Mouse (Mus musculus): ENCODE measurements around the gene Plekhd1.

Plekhd1 gene

GRCm38 (mm10) chr12:80692269-80692972 is at the start of gene Plekhd1:
Gene Plekhd1 (plus strand): TSS chr12:80692591.
- no peak for DNase-seq (ENCODE audit: low spot score in 2 of 2)

DNA sequence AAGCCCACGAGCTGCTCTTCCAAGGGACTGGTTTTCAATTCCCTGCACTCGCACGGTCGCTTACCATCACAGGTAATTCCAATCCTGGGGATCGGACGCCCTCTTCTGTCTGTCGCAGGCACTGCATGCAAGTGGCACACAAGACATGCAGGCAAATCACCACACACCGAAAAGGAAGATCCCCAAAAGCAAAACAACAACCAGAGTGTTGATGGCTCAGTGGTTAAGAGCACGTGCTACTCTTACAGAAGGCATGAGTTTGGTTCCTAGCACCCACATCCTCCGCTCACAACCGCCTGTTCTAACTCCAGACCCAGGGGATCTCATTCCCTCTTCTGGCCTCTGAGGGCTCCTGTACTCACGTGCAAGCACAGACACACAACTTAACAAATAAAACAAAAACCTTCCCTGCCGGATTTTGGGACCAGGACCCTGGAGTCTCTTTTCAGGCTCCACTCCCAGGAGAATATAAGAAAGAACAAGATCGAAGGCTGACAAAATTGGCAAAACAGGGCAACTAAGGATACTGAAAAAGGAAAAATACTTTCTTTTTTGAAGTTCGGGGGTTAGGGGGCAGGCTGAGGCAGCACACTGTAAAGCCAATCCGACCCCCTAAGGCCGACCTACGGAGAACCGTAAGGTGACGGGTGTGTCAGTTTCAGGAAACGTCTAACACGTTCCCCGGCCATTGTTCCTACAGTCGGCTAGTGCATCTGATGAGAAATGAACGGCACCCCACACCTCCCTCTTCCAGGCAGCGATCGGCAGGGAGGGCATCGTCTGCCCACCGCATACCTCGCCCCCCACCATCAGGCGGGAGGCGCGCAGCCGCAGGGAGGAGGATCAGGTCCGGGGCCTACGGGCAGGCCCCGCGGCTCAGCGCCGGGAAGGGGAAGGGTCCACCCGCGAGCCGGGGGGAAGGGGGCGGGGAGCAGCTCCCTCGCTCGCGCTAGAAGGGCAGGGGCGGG is 49.4 kb upstream of the Plekhd1 start:
- peak; percentile 28 to 31 for DNase-seq (ENCODE audit: low spot score in 2 of 2)

GRCm38 (mm10) chr12:80643693-80644505 is 48.5 kb upstream of the Plekhd1 start, which contains the start of the genes Slc39a9 and Erh:
Gene Slc39a9 (plus strand): TSS chr12:80643883.
Gene Erh (minus strand): TSS chr12:80644341.
- DNase-seq (ENCODE audit: low spot score in 2 of 2) = peak; percentile 89 to 92

GRCm38 (mm10) chr12:80644506-80644868 is 47.9 kb upstream of the Plekhd1 start:
- peak in 1 of 2 experiments; percentile 9 for DNase-seq (ENCODE audit: low spot score in 2 of 2)

DNA sequence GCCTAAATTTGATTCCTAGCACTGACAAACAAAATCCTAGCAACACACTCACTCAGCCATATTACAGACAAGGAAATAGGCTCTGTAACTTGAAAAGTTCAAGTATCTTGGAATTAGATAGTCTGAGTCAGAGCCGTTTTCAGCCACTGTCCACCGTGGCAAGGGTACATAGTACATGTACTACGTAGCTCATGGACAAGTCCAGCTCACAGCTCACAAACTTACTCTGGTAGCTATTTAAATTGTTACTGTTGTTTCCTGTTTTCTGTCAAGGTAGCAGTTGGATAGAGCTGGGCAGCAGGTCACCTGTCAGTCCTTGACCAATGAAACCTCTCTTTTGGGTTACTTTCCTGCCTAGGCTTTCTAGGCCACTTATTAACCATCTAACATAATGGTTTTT is 46.0 kb upstream of the Plekhd1 start:
- no peak for DNase-seq (ENCODE audit: low spot score in 2 of 2)

GRCm38 (mm10) chr12:80653951-80654658 is 38.3 kb upstream of the Plekhd1 start:
- DNase-seq (ENCODE audit: low spot score in 2 of 2) = no peak

DNA sequence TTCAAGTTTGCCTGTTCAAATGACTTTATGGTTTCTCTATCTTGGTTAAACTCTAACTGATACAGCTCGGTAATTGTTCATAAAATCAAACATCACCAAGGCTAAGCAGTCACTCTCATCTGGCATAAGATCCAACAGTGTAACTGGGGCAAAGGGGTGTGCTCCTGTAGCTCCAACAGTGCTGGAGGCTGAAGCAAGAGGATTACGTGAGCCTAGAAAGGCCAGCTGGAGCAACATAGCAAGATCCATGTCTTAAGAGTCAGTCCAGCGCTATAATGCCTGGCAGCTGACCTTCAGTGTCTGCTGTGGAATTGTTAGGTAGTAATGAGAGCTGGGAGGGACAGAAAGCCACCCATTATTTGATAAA is 37.7 kb upstream of the Plekhd1 start:
- no peak for DNase-seq (ENCODE audit: low spot score in 2 of 2)

GRCm38 (mm10) chr12:80658661-80659060 is 33.7 kb upstream of the Plekhd1 start:
- DNase-seq (ENCODE audit: low spot score in 2 of 2) = no peak

- DNase-seq (ENCODE audit: low spot score in 2 of 2) = no peak
Observed at GRCm38 (mm10) chr12:80662322-80662721, 30.1 kb upstream of the Plekhd1 start.

- DNase-seq (ENCODE audit: low spot score in 2 of 2) = no peak
Observed at GRCm38 (mm10) chr12:80663935-80664334, 28.5 kb upstream of the Plekhd1 start.

DNA sequence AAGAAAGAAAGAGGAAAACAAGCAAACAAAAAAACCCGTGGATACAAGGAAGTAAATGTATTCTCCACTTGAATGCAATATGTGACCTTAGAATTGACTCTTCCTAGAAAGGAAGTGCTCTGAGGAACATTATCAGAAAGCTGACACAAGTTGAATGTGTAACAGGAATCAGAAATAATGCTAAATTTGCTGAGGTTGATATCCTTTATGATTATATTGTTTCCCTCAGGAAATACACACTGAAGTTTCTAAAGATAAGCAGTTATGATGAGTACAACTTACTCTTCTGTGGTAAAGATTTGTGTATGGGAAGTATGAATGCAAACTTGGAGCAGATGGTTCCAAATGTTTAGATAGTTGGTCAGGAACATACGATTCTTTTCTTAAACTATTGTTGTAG is 24.0 kb upstream of the Plekhd1 start:
- DNase-seq (ENCODE audit: low spot score in 2 of 2) = no peak

GRCm38 (mm10) chr12:80673170-80673569 is 19.2 kb upstream of the Plekhd1 start:
- peak in 1 of 2 experiments; percentile 45 for DNase-seq (ENCODE audit: low spot score in 2 of 2)

DNA sequence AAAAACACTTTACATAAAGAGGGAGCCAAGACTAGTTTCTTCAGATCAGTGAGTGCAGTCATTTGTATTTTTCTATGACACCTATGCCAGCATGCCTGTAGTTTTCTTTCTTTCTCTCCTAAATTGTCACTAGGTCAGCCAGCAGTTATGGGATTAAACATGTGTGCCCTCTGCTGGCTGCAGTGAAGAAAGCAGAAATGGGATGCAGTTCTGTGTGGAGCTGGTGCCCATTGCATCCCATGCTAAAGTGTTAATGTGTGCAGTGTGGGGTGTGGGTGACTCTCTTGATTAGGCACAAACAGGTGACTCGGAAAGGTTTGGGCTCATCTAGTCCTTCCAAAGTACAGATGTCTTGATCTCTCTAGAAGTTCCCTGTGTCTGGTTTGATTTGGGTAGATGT is 11.1 kb upstream of the Plekhd1 start:
- DNase-seq (ENCODE audit: low spot score in 2 of 2) = no peak

- DNase-seq (ENCODE audit: low spot score in 2 of 2) = no peak
Observed at GRCm38 (mm10) chr12:80683554-80683953, 8.8 kb upstream of the Plekhd1 start.

- DNase-seq (ENCODE audit: low spot score in 2 of 2) = no peak
Observed at GRCm38 (mm10) chr12:80684316-80684715, 8.1 kb upstream of the Plekhd1 start.

DNA sequence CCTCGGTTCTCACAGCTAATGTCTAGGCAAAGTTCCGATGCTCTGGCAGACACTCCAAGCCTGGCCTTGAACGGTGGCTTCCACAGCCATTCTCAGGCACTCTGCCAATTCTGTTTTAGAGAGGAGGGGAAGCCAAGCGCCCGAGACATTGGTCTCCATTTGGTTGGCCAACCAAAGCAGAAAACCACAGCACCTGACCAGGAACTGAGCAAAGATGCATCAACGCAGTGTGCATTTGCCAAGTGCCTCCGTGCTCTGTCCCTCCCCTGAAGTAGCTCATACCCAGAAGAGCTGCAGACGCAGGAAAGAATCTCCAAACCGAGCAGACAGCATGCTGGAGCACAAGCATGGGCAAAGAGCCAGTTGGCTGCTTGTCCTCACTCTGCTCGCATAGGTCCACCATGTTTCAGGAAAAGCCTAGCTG is 4.6 kb upstream of the Plekhd1 start:
- no peak for DNase-seq (ENCODE audit: low spot score in 2 of 2)

DNA sequence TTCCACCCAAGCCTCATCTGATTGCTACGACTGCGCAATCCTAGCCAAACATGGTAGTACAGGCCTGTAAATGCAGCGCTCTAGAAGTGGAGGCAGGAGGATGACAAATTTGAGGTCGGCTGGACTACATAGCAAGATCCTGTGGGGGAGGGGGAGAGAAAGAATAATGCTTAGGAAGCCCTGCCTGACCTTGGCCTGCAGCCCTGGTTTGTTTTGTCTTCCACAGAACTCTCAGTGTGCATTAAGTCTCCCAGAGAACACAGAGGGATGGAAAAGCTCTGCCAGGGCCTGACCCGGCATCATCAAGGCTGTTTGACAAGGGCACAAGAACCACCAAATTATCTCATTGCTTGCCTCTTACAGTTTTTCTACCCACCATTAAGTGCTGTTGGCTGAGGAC is 2.7 kb upstream of the Plekhd1 start:
- no peak for DNase-seq (ENCODE audit: low spot score in 2 of 2)

DNA sequence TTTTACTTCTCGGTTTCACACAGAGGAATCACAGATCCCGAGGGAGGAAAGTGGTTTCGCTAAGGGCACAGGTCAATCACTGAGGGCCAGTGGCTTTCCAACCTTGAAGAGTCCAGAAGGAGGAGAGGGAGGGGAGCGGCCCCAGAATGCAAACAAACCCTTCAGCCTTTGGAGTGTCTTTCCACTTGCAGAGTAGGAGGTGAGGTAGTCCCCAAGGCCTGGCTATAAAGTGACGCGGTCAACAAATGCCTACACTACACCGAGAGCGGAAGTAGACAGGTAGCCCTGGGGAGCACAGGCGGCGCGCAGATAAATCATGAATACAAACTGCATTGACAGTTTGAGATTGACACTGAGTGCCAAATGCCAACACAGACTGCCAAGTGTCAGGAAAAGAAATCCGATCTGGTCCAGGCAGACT is 710 bp upstream of the Plekhd1 start:
- DNase-seq (ENCODE audit: low spot score in 2 of 2) = no peak

- DNase-seq (ENCODE audit: low spot score in 2 of 2) = no peak
Observed at GRCm38 (mm10) chr12:80693700-80694099, 1.3 kb downstream of the Plekhd1 start.

DNA sequence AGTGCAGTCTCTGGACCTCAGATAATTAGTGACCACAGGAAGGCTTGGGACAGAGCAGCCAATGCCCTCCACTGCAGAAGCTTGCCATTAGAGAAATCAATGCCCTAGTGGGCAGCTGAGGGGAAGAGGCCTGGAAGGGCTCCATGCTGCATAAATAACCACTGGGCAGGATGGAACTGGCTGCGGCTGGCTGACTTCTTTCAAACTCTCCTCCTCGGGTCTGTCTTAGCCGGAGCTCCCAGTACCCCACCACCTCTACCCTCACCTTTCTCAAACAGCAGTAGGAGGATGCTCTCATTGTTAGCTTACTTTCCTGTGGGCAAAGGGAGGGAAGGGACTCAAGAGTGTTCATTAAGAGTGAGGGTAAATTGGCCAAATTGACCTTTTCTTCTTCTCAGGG is 2.6 kb downstream of the Plekhd1 start:
- no peak for DNase-seq (ENCODE audit: low spot score in 2 of 2)

GRCm38 (mm10) chr12:80698526-80699143 is 6.2 kb downstream of the Plekhd1 start:
- no peak for DNase-seq (ENCODE audit: low spot score in 2 of 2)

Measured in frontal cortex, postnatal 10 days (tissue).